Mouse (Mus musculus) forebrain, postnatal 0 days (tissue): ENCODE data around the gene Fosl1. TPM values are rescaled to one million over a fixed set of nuclear protein-coding genes. Genes with fewer than 3 reads are reported as not detected.

Experiments used
- ATAC-seq: fragments of 200-750 bp; cut with Nextera tagmentation; 2 replicates; pipeline ENCODE4 v1.8.0; 2017; ENCODE audit warnings: mild to moderate bottlenecking, moderate library complexity
- DNase-seq: peaks from one replicate; pipeline ENCODE4 v3.0.0-alpha.2; 2015
- H3K27ac ChIP-seq: fragments of 300-500 bp; sonication (generic); 2 replicates; pipeline ENCODE4 v1.5.1; 2014; ENCODE audit warnings: low read depth, mild to moderate bottlenecking, antibody characterized with exemption, low read length, moderate library complexity, mixed read lengths
- H3K27me3 ChIP-seq: fragments of 300-500 bp; sonication (generic); 2 replicates; pipeline ENCODE4 v1.6.1; 2014; ENCODE audit warnings: mild to moderate bottlenecking, low read length, mixed read lengths; ENCODE audit not compliant: insufficient read depth
- H3K36me3 ChIP-seq: fragments of 300-500 bp; sonication (generic); 2 replicates; pipeline ENCODE4 v1.6.1; 2014; ENCODE audit warnings: mild to moderate bottlenecking, moderate library complexity; ENCODE audit not compliant: insufficient read depth
- H3K4me1 ChIP-seq: fragments of 300-500 bp; sonication (generic); 2 replicates; pipeline ENCODE4 v1.6.1; 2014; ENCODE audit warnings: antibody characterized with exemption; ENCODE audit not compliant: insufficient read depth
- H3K4me2 ChIP-seq: fragments of 300-500 bp; sonication (generic); 2 replicates; pipeline ENCODE4 v1.6.1; 2014; ENCODE audit warnings: low read depth, mild to moderate bottlenecking, moderate library complexity
- H3K4me3 ChIP-seq: fragments of 300-500 bp; sonication (generic); 2 replicates; pipeline ENCODE4 v1.5.1; 2014; ENCODE audit warnings: low read depth, low read length, mixed read lengths
- H3K9ac ChIP-seq: fragments of 300-500 bp; sonication (generic); 2 replicates; pipeline ENCODE4 v1.6.1; 2014; ENCODE audit warnings: mild to moderate bottlenecking
- H3K9me3 ChIP-seq: fragments of 300-500 bp; sonication (generic); 2 replicates; pipeline ENCODE4 v1.6.1; 2016; ENCODE audit warnings: low read length
- CTCF ChIP-seq: sonication (generic); IDR thresholded peaks from 2 replicates; pipeline ENCODE4 v1.5.1; 2016; ENCODE audit warnings: antibody characterized with exemption, control low read depth, low read depth
- WGBS: fragments of 180-500 bp; shearing (Covaris S2); extraction: QIAGEN DNeasy Blood & Tissue Kit; methylation state at CpG from one replicate; pipeline ENCODE4 v1.1.7; 2014; 5-methylcytosine and 5-hydroxymethylcytosine counted together
- polyA plus RNA-seq: library from polyadenylated mRNA; unstranded; fragments of >200 nt; fragmentation: Nextera tagmentation; extraction: Ambion mirVana; gene quantifications from 2 replicates; pipeline ENCODE4 v1.2.1, GENCODE M21; 2015
- total RNA-seq: library from RNA; depleted of rRNA; stranded (reverse); fragments of >200 nt; gene quantifications from 2 replicates; pipeline ENCODE4 v1.2.3, GENCODE M21; 2014

The Fosl1 gene
- total and polyA plus RNA-seq, 2 experiments from 2014 or later, result 0.19 TPM; not detected in 1

DNA sequence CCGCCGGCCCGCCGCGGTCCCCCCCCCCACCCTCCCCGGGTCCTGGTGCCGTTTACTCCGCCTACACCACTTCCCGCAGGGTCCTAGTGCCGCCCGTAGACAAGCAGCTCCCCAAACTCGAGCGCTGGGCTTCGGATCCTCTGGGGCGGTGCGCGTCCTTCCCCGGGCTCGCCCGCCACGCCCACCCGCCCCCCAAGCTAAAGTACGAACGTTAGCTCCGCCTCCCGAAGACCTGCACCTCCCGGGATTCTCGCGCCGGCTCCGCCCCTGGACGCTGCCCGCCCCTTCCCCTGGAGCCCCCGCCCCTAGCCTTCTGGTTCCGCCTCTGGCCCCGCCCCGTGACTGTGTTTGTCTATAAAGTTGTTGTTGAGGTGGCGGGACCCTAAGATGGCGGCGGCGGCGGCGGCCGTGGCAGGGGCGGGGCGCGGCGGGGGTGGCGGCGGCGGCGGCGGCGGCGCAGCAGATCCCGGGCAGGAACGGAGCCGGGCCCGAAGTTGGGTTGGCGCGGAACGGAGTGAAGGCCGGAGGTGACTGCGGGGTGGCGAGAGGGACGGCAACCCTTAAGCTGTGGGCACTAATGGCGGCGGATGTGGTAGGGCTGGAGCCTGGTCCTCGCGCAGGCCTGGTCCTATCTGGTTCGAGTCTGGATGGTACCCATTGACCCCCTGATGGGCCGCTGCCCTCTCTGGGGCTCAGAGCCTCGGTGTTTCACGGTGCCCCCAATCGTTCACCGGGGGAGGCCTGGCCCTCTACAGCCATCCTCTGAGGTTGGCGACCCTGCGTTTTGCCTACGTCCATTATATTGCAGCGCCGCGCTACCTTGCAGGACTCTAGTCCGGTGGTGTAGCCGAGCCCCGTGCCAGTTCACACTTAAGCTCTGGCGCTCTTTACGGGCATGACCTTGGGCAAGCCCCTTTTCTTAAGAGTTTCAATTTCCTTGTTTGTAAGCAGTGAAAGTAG, 22.3 kb upstream of the Fosl1 start, which contains the start of the genes Drap1 and AI837181:
TSS of gene Drap1 (minus strand) at position 198 of the 960 bp plus-strand sequence.
TSS of gene AI837181 (plus strand) at position 363 of the 960 bp plus-strand sequence.
- no peak for TF ChIP-seq CTCF
- Histone ChIP-seq H3K4me3 (peak within 1 kb of the TSS; percentile 58), H3K9ac (peak within 1 kb of the TSS; percentile 83), H3K36me3 (peaks cover 36% of the 10 kb centered on the region), H3K9me3 (no peaks in the 10 kb centered on the region), H3K27ac (peak within 1 kb of the TSS; percentile 85), H3K27me3 (no peaks in the 10 kb centered on the region), H3K4me2 (peak within 1 kb of the TSS; percentile 67), H3K4me1 (peaks cover 8% of the 10 kb centered on the region; the same call in 1 of the 2 replicates)
- ATAC-seq (peak; percentile 96), DNase-seq (peak; percentile 98)
- 1% methylated on average over 80 of the region's 87 CpGs for WGBS

- Histone ChIP-seq H3K4me1 (peaks cover 8% of the 10 kb centered on the region; the same call in 1 of the 2 replicates), H3K9me3 (no peaks in the 10 kb centered on the region), H3K4me2 (peak overlapping the region; percentile 67), H3K27me3 (no peaks in the 10 kb centered on the region), H3K27ac (no peak overlapping the region; the same call in 1 of the 2 replicates), H3K4me3 (peak overlapping the region; percentile 58), H3K9ac (peak overlapping the region; percentile 83), H3K36me3 (peaks cover 27% of the 10 kb centered on the region)
- no peak for ATAC-seq
- no peak for TF ChIP-seq CTCF
- DNase-seq, result no peak
- WGBS, result 93% methylated on average over 18 of the region's 18 CpGs
Observed at GRCm38 (mm10) chr19:5425906-5426565, 21.3 kb upstream of the Fosl1 start.

GRCm38 (mm10) chr19:5426640-5427290, 20.6 kb upstream of the Fosl1 start:
- no peak for TF ChIP-seq CTCF
- Histone ChIP-seq H3K4me1 (peaks cover 8% of the 10 kb centered on the region; the same call in 1 of the 2 replicates), H3K36me3 (peaks cover 24% of the 10 kb centered on the region), H3K27ac (no peak overlapping the region), H3K4me2 (no peak overlapping the region), H3K9me3 (no peaks in the 10 kb centered on the region), H3K27me3 (no peaks in the 10 kb centered on the region), H3K9ac (no peak overlapping the region), H3K4me3 (no peak overlapping the region)
- WGBS, result 92% methylated on average over 13 of the region's 13 CpGs
- no peak for ATAC-seq
- DNase-seq, result no peak

DNA sequence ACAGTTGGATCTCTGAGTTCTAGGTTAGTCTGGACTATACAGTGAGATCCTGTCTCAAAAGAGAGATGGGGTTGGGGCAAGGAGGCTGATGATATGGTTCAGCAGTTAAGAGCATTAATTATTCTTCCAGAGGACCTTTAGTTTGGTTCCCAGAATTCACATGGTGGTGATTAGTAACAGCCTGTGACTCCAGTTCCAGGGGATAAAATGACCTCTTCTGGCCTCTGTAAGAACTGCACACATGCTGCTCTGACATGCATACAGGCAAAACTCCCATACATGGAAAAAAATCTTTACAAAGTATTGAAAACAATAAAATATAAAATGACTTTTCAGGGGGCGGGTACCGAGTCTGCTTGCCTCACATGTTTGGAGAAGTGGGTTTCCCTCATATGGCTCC, 19.3 kb upstream of the Fosl1 start:
- Histone ChIP-seq H3K4me3 (no peak overlapping the region), H3K4me1 (peaks cover 7% of the 10 kb centered on the region; the same call in 1 of the 2 replicates), H3K9me3 (no peaks in the 10 kb centered on the region), H3K36me3 (peaks cover 14% of the 10 kb centered on the region; the same call in 1 of the 2 replicates), H3K27ac (no peak overlapping the region), H3K27me3 (no peaks in the 10 kb centered on the region), H3K9ac (no peak overlapping the region), H3K4me2 (no peak overlapping the region)
- ATAC-seq (no peak), DNase-seq (no peak)
- peak; percentile 52 for TF ChIP-seq CTCF
- WGBS, result 90% methylated on average over 2 of the region's 2 CpGs

DNA sequence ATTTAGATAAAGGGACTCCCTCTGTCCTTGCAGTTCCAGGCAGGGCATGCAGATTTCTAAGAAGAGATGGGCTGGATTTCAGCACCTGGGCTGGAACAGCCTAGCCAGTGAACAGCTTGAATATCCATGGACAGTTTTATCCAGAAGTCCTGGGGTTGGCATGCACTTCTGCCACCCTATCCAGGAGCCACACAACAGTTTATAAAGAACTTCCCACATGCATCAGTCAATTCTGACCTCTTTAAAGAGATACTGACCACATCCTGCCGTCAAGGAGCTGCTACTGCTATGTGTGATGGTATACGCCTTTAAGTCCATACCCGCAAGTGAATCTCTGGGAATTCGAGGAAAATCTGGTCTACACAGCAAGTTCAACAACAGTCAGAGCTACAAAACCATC, 18.1 kb upstream of the Fosl1 start:
- H3K9ac ChIP-seq, result no peak overlapping the region

GRCm38 (mm10) chr19:5429806-5430205, 17.5 kb upstream of the Fosl1 start:
- H3K27ac ChIP-seq, result no peak overlapping the region
- DNase-seq, result no peak
- H3K9me3 ChIP-seq, result no peaks in the 10 kb centered on the region
- no peaks in the 10 kb centered on the region for H3K4me1 ChIP-seq
- H3K27me3 ChIP-seq, result no peaks in the 10 kb centered on the region
- H3K36me3 ChIP-seq, result peaks cover 14% of the 10 kb centered on the region; the same call in 1 of the 2 replicates
- H3K4me3 ChIP-seq, result no peak overlapping the region
- no peak overlapping the region for H3K4me2 ChIP-seq
- no peak for TF ChIP-seq CTCF
- H3K9ac ChIP-seq, result no peak overlapping the region
- no peak for ATAC-seq
- WGBS, result 64% methylated on average over 8 of the region's 8 CpGs

More for the DNA sequence above, 18.1 kb upstream of the Fosl1 start:
- H3K27me3 ChIP-seq, result no peaks in the 10 kb centered on the region
- no peaks in the 10 kb centered on the region for H3K4me1 ChIP-seq
- no peak for TF ChIP-seq CTCF
- H3K36me3 ChIP-seq, result peaks cover 14% of the 10 kb centered on the region; the same call in 1 of the 2 replicates
- 86% methylated on average over 4 of the region's 4 CpGs for WGBS
- no peaks in the 10 kb centered on the region for H3K9me3 ChIP-seq
- H3K27ac ChIP-seq, result no peak overlapping the region
- no peak overlapping the region for H3K4me3 ChIP-seq
- no peak overlapping the region for H3K4me2 ChIP-seq
- ATAC-seq (no peak), DNase-seq (no peak)
